Mouse (Mus musculus) brain, embryonic 14.5 days (tissue): ENCODE data around the gene Gm42878.

Experiments
- CTCF ChIP-seq: fragments of 200-500 bp; IDR thresholded peaks from 2 replicates; pipeline ENCODE4 v1.5.1; 2012; ENCODE audit warnings: inconsistent platforms, mild to moderate bottlenecking, moderate library complexity, borderline replicate concordance; ENCODE audit not compliant: insufficient read depth, insufficient read length; ENCODE audit errors: extremely low read depth
- POLR2A ChIP-seq: fragments of 200-500 bp; IDR thresholded peaks from 2 replicates; pipeline ENCODE4 v1.6.1; 2012; ENCODE audit warnings: mild to moderate bottlenecking, inconsistent platforms, borderline replicate concordance; ENCODE audit not compliant: poor library complexity, insufficient read depth, insufficient read length, severe bottlenecking; ENCODE audit errors: extremely low read depth

- TF ChIP-seq CTCF (no peak), POLR2A (no peak)
Observed at GRCm38 (mm10) chr5:121594714-121595313, 49.5 kb upstream of the Gm42878 start.
